Mouse (Mus musculus) thymus, postnatal 14 days (tissue): Measurements from ENCODE around the gene Map1lc3b.

ENCODE experiments used
- DNase-seq: peaks from one replicate; pipeline ENCODE4 v3.0.0; 2021

Gene Map1lc3b

DNA sequence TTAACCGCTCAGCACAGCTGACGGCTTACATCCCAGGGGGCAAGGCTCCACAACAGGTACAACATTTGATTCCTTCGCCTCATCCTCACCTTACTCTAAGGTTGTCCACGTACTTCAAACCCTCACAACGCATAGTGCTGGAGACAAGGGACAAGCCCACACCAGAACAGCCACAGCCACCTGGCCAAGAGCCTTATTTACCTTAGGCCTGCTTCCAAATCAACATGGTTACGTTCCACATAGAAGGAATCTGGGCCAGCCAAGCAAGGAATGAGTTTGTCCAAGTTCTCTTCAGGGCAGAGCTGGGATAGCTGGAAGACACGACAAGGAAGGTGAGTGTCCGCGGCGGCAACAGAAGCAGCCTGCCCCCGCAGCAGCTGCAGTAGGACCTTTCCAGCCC is 19.8 kb downstream of the Map1lc3b start:
- no peak for DNase-seq

DNA sequence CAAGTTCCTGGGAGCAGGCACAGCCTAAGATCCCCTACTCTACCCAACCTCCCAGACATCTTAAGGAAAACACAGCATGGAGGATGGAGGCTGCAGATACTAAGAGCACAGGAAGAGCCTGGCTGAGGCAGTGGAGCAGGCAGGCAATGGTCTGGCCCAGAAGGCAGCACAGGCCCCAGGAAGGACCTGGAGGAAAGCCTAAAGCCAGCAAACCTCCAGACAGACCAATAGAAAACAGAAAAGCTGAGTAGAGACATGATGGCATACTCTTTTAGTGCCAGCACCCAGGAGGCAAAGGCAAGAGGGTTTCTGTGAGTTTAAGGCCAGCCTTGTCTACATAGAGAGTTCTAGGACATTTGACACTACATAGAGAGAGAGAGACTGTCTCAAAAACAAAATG is 23.3 kb downstream of the Map1lc3b start:
- DNase-seq, result no peak

DNA sequence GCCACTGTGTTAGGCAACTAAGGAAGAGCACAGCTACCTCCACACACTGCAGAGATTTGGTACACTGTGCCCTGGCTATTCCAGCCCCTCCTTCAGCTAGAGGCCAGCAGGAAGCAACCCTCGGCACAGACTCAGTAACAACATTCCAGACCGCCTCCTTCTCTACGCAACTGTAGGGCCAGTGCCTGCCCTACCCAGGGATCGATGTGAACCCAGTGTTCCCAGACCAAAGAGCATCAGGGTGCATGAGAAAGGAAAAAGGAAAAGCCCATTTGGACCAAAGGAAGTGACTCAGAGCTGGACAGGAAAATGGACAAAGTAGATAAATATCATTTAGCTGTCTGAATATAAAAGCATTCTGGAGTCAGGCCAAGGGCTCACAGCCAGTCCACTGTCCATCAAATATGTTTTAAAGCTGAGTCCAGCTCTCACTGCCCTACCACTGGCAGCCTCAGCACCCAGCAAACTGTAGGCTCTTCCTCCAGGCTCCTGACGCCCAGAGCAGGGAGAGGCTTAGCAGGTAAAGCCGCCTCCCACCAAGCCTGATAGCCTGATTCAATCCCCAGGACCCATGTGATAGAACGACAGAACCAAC is 29.3 kb downstream of the Map1lc3b start:
- DNase-seq, result no peak

DNA sequence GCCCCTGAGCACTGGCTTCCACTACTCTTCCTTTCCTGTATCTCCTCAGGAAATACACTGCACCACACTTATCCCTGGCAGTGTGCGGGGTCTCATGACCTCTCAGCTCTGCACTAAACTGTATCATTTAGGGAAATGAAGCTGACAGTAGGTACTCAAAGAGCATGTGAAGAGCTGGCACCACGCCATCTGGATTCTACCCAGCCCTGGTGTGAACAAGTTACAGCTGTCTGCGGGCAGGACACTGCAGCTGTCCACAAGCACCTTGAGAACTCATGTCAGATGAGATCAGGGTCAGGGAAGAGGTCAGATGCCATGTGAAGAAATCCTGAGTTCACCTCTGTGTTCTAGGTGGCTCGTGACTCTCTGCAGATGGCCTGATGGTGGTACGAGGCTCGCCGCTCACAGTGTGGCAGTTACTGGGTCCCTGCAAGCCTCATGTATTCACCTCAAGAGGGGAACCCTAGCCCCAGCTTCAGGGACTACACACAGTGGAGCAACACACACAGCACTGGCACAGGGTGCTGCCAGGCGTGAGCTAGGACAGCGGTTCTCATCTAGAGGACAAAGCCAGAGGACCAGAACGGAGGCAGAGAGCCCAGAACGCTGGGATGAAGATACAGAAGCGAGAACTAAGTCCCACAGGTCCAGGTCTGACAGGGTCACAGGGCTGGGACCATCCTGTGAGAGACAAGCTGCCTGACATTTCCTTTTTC is 30.8 kb downstream of the Map1lc3b start:
- no peak for DNase-seq

DNA sequence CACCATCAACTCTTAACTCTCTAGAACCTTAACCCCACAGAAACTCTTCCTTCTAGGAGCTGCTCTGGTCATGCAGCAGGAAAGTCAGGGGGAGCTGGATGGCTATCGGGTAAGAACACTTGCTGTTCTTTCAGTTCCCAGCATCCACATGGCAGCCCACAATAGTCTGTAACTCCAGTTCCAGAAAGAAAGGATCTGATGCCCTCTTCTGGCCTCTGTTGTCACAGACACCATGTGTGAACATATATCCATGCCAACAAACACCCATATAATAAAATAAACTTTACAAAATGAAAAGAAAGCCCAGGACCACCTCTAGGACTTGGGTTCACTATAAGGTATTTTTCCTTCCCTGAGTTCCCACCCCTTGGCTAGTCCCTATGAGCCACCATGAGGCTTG is 31.7 kb downstream of the Map1lc3b start:
- DNase-seq, result no peak

DNA sequence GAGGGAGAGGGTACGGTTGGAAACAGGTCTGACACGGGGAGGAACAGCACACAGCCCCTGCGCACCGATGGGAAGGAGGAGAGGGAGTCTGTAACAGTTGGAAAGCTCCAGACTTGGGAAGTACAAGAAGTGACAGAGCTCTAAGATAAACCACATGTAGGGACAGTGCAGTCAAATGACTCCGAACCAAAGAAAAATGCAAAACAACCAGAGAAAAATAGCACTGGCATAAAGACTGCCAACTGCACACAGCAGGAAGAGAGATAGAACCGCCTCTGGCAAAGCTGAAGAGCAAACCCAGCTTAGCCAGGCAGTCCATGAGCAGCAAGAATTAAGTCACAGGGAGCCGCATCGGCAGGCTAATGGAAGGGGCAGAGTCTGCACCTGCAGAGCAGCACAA is 32.9 kb downstream of the Map1lc3b start:
- DNase-seq, result no peak

DNA sequence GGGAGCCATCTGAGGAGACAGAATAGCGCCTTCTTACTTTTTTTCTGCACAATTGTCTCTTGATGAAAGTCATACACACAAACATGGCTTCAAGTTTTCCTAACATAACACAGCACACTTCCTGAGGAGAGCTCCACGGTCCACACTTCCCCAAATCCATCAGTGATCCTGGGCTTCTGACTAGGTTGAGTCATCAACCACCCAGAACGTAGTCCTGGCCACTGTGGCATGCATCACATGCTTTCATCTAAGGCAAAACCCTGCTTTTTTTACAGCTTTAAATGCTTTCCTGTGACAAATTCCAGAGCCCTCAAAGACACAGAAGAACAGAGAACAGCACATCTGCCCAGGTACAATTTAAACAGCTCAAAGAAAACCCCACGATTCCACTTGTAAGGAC is 38.5 kb downstream of the Map1lc3b start:
- DNase-seq, result no peak

DNA sequence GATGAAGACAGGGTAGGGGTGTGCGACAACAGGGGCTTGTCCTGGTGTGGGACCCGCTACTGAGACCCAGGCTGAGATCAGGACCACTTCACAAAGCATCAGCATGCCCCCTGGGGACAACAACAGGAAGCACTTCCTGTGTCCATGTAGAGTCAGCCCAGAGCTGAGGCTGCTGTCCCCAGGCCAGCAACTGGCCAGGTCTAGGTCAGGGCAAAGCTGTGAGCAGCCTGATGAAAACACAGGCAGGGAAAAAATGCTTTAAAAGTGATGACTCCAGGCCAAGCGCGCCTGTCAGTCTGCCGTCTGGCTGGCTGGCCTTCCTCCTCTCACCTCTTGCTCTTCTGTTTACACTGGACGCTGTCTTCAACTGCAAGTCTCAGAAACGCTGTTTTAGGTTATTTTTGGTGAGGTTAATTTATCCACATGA is 41.5 kb downstream of the Map1lc3b start:
- DNase-seq, result no peak

DNA sequence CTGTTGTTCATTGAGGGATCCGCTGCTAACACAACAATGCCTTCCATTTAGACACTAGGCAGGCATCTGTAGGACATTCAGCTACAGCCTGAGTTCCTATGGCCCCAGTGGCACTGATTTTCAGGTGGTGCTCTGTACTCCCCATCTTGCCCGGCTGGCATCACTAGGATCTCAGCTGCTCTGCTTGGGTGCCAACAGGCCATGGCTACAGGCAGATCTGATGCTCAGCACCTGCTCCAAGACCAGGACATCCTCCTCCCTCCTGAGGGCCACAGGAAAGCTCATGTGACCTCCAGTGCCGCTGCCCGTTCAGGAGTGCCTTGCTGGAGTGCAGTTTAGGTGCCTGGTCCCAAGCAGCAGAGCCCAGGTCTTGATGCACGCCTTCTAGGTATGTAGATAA is 42.2 kb downstream of the Map1lc3b start:
- DNase-seq, result no peak

DNA sequence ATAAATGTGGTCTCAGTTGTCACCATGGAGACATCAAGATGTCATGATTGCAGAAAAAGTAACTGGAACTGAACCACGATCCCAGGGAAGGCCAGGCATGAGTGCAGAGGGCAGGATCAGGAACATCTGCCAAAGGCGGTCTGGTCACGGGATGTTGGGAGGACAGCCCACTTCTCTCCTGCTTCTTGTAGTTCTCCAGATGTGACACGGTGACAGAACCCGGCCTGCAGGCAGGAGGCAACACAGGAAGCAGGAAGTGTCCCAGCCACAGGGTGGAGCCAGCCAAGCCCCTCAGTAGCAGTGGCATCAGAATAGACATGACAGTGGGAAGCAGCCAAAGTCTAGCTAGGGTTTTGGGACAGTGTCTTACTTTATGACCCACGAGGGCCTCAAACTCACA is 45.4 kb downstream of the Map1lc3b start:
- no peak for DNase-seq

DNA sequence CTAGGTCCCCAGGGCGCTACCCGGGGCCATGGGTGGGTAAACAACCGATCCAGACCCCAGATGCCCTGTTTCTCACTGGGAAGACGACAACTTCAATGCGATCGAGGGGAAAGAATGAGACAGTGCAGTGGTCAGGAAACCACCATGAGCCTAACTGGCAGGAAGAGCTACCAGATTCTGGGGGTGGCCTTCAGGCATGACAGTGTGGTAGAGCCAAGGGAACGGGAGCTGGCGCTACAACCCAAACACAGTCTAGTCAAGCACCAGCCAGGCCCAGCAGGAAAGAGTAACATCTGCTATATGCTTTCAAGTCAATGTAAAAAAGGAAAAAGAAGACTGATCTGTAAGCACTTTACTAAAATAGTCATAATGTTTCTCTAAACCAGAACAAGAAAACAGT is 46.0 kb downstream of the Map1lc3b start:
- DNase-seq, result no peak

DNA sequence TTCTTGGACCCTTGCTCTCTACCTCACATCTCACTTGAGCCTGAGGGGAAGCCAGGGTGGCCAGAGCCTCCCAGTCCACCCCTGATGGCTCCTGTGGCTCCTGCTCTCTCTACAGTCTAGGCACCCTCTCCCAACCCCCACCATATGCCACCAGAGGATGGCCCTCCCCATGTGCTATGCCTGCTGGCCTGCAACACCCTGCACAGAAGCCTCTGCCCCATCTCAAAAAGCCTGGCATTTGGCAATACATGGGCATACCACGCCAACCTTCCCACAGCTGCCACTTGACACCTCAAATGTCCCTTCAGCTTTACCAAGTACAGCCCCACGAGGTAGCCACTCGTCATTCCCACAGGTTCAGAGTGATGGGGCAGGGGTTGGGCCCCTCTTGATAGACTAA is 52.6 kb downstream of the Map1lc3b start:
- DNase-seq, result no peak

DNA sequence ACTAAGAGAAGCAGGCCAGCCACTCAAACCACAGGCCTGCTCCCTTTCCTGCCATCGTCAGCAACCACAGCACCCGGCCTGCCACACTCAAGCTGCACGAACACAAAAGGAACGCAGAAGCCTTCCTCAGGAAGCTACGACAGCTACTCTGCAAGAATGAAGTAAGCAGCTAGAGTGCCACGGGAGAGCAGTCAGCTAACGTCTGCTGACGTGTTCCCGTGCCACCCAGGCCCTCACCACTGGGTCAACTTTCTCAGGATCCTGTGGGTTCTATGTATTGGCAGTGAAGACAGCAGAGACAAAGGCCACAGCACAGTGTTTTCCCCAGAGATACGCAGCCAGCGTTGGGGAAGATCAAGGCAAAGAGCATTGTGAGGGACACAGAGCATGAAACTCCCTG is 53.2 kb downstream of the Map1lc3b start:
- DNase-seq, result no peak

DNA sequence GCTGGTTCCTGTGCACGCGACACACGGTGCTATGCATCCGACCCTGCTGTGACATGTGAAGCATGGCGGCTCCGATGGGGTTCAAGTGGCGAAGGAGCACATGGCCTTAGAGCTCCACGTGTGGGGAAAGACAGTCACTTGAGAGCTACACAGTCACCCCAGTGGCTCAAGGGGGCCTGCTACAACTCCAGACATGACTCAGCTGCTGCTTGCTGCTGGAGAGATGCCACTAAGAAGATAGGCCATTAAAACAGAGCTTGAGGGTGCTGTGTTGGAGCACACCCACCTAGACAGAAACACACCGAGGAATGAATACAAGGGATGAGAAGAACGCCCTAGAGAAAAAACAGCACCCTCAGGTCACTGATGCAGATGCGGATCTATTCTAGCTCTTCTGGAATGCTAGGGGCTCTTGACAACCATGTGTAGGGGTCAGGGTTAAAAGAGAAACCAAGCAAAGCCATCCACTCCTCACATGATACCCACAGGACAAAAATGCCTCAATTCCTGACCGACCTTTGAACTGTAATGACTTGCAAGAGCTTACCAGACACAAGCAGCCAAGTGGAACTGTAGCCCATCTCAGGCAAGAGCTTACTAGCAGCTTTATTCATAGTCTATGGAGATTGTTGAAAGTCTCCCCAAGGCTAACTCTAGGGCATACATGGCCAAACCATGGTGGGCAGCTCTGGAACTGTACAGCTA is 57.5 kb downstream of the Map1lc3b start:
- DNase-seq, result no peak
